Mouse (Mus musculus): ENCODE measurements around the gene Psme2. TPM values are rescaled to one million over a fixed set of nuclear protein-coding genes. Genes with fewer than 3 reads are reported as not detected.

Gene Psme2
- polyA plus RNA-seq, 1 experiment from 2014 or later, result 226 TPM

- H3K9ac ChIP-seq (replicated peaks; ENCODE audit: low read length), result no peak overlapping the region
- ATAC-seq (ENCODE audit: low FRiP score, low TSS enrichment), result no peak
- 93% methylated on average over 2 of the region's 2 CpGs for WGBS
These were observed 20.3 kb downstream of the Psme2 start for GRCm38 (mm10) chr14:55570588-55570987.

GRCm38 (mm10) chr14:55567496-55567895 is 23.4 kb downstream of the Psme2 start:
- Histone ChIP-seq H3K4me3 (ENCODE audit: low read length) (no peak overlapping the region), H3K9ac (replicated peaks; ENCODE audit: low read length) (no peak overlapping the region), H3K4me2 (replicated peaks; ENCODE audit: low read depth, low read length) (no peak overlapping the region), H3K27ac (ENCODE audit: low read length) (no peak overlapping the region), H3K4me1 (ENCODE audit: insufficient read depth, low read length) (no peaks in the 10 kb centered on the region), H3K36me3 (ENCODE audit: insufficient read depth, low read length) (peaks cover 60% of the 10 kb centered on the region), H3K27me3 (ENCODE audit: insufficient read depth, low read length) (no peaks in the 10 kb centered on the region), H3K9me3 (ENCODE audit: low read length) (no peaks in the 10 kb centered on the region)
- no peak for ATAC-seq (ENCODE audit: low FRiP score, low TSS enrichment)
- 83% methylated on average over 3 of the region's 3 CpGs for WGBS

More at GRCm38 (mm10) chr14:55570588-55570987, 20.3 kb downstream of the Psme2 start:
- Histone ChIP-seq H3K4me2 (replicated peaks; ENCODE audit: low read depth, low read length) (no peak overlapping the region), H3K27me3 (ENCODE audit: insufficient read depth, low read length) (no peaks in the 10 kb centered on the region), H3K27ac (ENCODE audit: low read length) (no peak overlapping the region), H3K4me1 (ENCODE audit: insufficient read depth, low read length) (peaks cover 7% of the 10 kb centered on the region), H3K36me3 (ENCODE audit: insufficient read depth, low read length) (peaks cover 42% of the 10 kb centered on the region), H3K9me3 (ENCODE audit: low read length) (no peaks in the 10 kb centered on the region), H3K4me3 (ENCODE audit: low read length) (no peak overlapping the region)

GRCm38 (mm10) chr14:55565748-55566147 is 25.2 kb downstream of the Psme2 start:
- H3K27me3 ChIP-seq (ENCODE audit: insufficient read depth, low read length), result no peaks in the 10 kb centered on the region
- 88% methylated on average over 3 of the region's 3 CpGs for WGBS
- H3K4me2 ChIP-seq (replicated peaks; ENCODE audit: low read depth, low read length), result no peak overlapping the region
- H3K27ac ChIP-seq (ENCODE audit: low read length), result no peak overlapping the region
- H3K4me3 ChIP-seq (ENCODE audit: low read length), result no peak overlapping the region
- peaks cover 11% of the 10 kb centered on the region for H3K4me1 ChIP-seq (ENCODE audit: insufficient read depth, low read length)
- ATAC-seq (ENCODE audit: low FRiP score, low TSS enrichment), result no peak
- no peaks in the 10 kb centered on the region for H3K9me3 ChIP-seq (ENCODE audit: low read length)
- H3K9ac ChIP-seq (replicated peaks; ENCODE audit: low read length), result no peak overlapping the region
- peaks cover 60% of the 10 kb centered on the region for H3K36me3 ChIP-seq (ENCODE audit: insufficient read depth, low read length)

- WGBS, result 88% methylated on average over 11 of the region's 11 CpGs
- Histone ChIP-seq H3K4me2 (replicated peaks; ENCODE audit: low read depth, low read length) (no peak overlapping the region), H3K9ac (replicated peaks; ENCODE audit: low read length) (no peak overlapping the region), H3K27me3 (ENCODE audit: insufficient read depth, low read length) (no peaks in the 10 kb centered on the region), H3K4me1 (ENCODE audit: insufficient read depth, low read length) (peaks cover 12% of the 10 kb centered on the region), H3K27ac (ENCODE audit: low read length) (no peak overlapping the region), H3K9me3 (ENCODE audit: low read length) (no peaks in the 10 kb centered on the region), H3K4me3 (ENCODE audit: low read length) (no peak overlapping the region), H3K36me3 (ENCODE audit: insufficient read depth, low read length) (peaks cover 42% of the 10 kb centered on the region)
- ATAC-seq (ENCODE audit: low FRiP score, low TSS enrichment), result no peak
These were observed 27.7 kb downstream of the Psme2 start for GRCm38 (mm10) chr14:55563249-55563648.

- ATAC-seq (ENCODE audit: low FRiP score, low TSS enrichment), result no peak
- H3K27me3 ChIP-seq (ENCODE audit: insufficient read depth, low read length), result no peaks in the 10 kb centered on the region
- peak overlapping the region; percentile 89 for H3K4me2 ChIP-seq (replicated peaks; ENCODE audit: low read depth, low read length)
- peaks cover 19% of the 10 kb centered on the region for H3K4me1 ChIP-seq (ENCODE audit: insufficient read depth, low read length)
- 69% methylated on average over 10 of the region's 10 CpGs for WGBS
- H3K36me3 ChIP-seq (ENCODE audit: insufficient read depth, low read length), result peaks cover 30% of the 10 kb centered on the region
- no peak overlapping the region for H3K27ac ChIP-seq (ENCODE audit: low read length)
- H3K9me3 ChIP-seq (ENCODE audit: low read length), result no peaks in the 10 kb centered on the region
- H3K9ac ChIP-seq (replicated peaks; ENCODE audit: low read length), result no peak overlapping the region
- peak overlapping the region; percentile 52 for H3K4me3 ChIP-seq (ENCODE audit: low read length)
These were observed 29.1 kb downstream of the Psme2 start for GRCm38 (mm10) chr14:55561860-55562259.

GRCm38 (mm10) chr14:55560202-55561073 is 30.5 kb downstream of the Psme2 start, which contains the start of gene A730061H03Rik:
A730061H03Rik (minus strand) TSS chr14:55560406.
- ATAC-seq (ENCODE audit: low FRiP score, low TSS enrichment), result peak; percentile 97
- H3K4me2 ChIP-seq (replicated peaks; ENCODE audit: low read depth, low read length), result peak within 1 kb of the TSS; percentile 89
- peak within 1 kb of the TSS; percentile 52 for H3K4me3 ChIP-seq (ENCODE audit: low read length)
- peaks cover 16% of the 10 kb centered on the region; the same call in 1 of the 2 replicates for H3K36me3 ChIP-seq (ENCODE audit: insufficient read depth, low read length)
- H3K9ac ChIP-seq (replicated peaks; ENCODE audit: low read length), result peak within 1 kb of the TSS; percentile 73
- under 1% methylated on average over 51 of the region's 51 CpGs for WGBS
- H3K4me1 ChIP-seq (ENCODE audit: insufficient read depth, low read length), result peaks cover 19% of the 10 kb centered on the region
- no peaks in the 10 kb centered on the region for H3K9me3 ChIP-seq (ENCODE audit: low read length)
- no peaks in the 10 kb centered on the region for H3K27me3 ChIP-seq (ENCODE audit: insufficient read depth, low read length)
- peak within 1 kb of the TSS; percentile 96 for H3K27ac ChIP-seq (ENCODE audit: low read length)

- no peaks in the 10 kb centered on the region for H3K9me3 ChIP-seq (ENCODE audit: low read length)
- WGBS, result 0% methylated on average over 27 of the region's 27 CpGs
- peaks cover 10% of the 10 kb centered on the region; the same call in 1 of the 2 replicates for H3K36me3 ChIP-seq (ENCODE audit: insufficient read depth, low read length)
- peaks cover 19% of the 10 kb centered on the region for H3K4me1 ChIP-seq (ENCODE audit: insufficient read depth, low read length)
- peak within 1 kb of the TSS; percentile 73 for H3K9ac ChIP-seq (replicated peaks; ENCODE audit: low read length)
- peak within 1 kb of the TSS; percentile 96 for H3K27ac ChIP-seq (ENCODE audit: low read length)
- peak; percentile 90 for ATAC-seq (ENCODE audit: low FRiP score, low TSS enrichment)
- no peaks in the 10 kb centered on the region for H3K27me3 ChIP-seq (ENCODE audit: insufficient read depth, low read length)
- H3K4me3 ChIP-seq (ENCODE audit: low read length), result peak within 1 kb of the TSS; percentile 52
- H3K4me2 ChIP-seq (replicated peaks; ENCODE audit: low read depth, low read length), result peak within 1 kb of the TSS; percentile 89
These were observed 31.1 kb downstream of the Psme2 start, which contains the start of gene Dcaf11 for GRCm38 (mm10) chr14:55559799-55560201. Dcaf11 (plus strand) TSS chr14:55560006.

GRCm38 (mm10) chr14:55558740-55559448 is 32.0 kb downstream of the Psme2 start:
- Histone ChIP-seq H3K36me3 (ENCODE audit: insufficient read depth, low read length) (peaks cover under 1% of the 10 kb centered on the region; the same call in 1 of the 2 replicates), H3K27ac (ENCODE audit: low read length) (0 out of 2 replicates have a peak overlapping the region, but pooled peaks have one; percentile 59), H3K27me3 (ENCODE audit: insufficient read depth, low read length) (no peaks in the 10 kb centered on the region), H3K4me3 (ENCODE audit: low read length) (peak overlapping the region; percentile 16; the same call in 1 of the 2 replicates), H3K9me3 (ENCODE audit: low read length) (no peaks in the 10 kb centered on the region), H3K9ac (replicated peaks; ENCODE audit: low read length) (no peak overlapping the region), H3K4me2 (replicated peaks; ENCODE audit: low read depth, low read length) (peak overlapping the region; percentile 89), H3K4me1 (ENCODE audit: insufficient read depth, low read length) (peaks cover 19% of the 10 kb centered on the region)
- WGBS, result 56% methylated on average over 6 of the region's 6 CpGs
- no peak for ATAC-seq (ENCODE audit: low FRiP score, low TSS enrichment)

- no peak for ATAC-seq (ENCODE audit: low FRiP score, low TSS enrichment)
- peak overlapping the region; percentile 85 for H3K27ac ChIP-seq (ENCODE audit: low read length)
- no peaks in the 10 kb centered on the region for H3K27me3 ChIP-seq (ENCODE audit: insufficient read depth, low read length)
- no peak overlapping the region for H3K4me2 ChIP-seq (replicated peaks; ENCODE audit: low read depth, low read length)
- H3K4me1 ChIP-seq (ENCODE audit: insufficient read depth, low read length), result peaks cover 19% of the 10 kb centered on the region
- no peak overlapping the region for H3K9ac ChIP-seq (replicated peaks; ENCODE audit: low read length)
- H3K36me3 ChIP-seq (ENCODE audit: insufficient read depth, low read length), result no peaks in the 10 kb centered on the region
- WGBS, result 75% methylated on average over 3 of the region's 3 CpGs
- H3K4me3 ChIP-seq (ENCODE audit: low read length), result no peak overlapping the region
- no peaks in the 10 kb centered on the region for H3K9me3 ChIP-seq (ENCODE audit: low read length)
These were observed 33.3 kb downstream of the Psme2 start for GRCm38 (mm10) chr14:55557587-55557986.

Data from kidney, embryonic 16.5 days (tissue).